Mouse (Mus musculus): Measurements from ENCODE around the gene Nek10. TPM values are rescaled to one million over a fixed set of nuclear protein-coding genes. Genes with fewer than 3 reads are reported as not detected.
"Not testable (repeated sequence)": the region's sequence is repeated elsewhere in the genome, so short reads cannot be mapped to it uniquely, and the experiment has no call there.

Gene Nek10
- under 1 TPM; 0.05 to 0.11 TPM for total RNA-seq (2021)
- long read RNA-seq, experiment 1: 0 reads
- long read RNA-seq, experiment 2: 0 reads

- not testable (repeated sequence) for DNase-seq
Observed at GRCm38 (mm10) chr14:14803115-14803514, at the start of gene Nek10. TSS of gene Nek10 (plus strand) at chr14:14803415.

- DNase-seq: no peak
Observed at GRCm38 (mm10) chr14:14781169-14781568, 22.0 kb upstream of the Nek10 start.

GRCm38 (mm10) chr14:14784223-14784622 is 19.0 kb upstream of the Nek10 start:
- DNase-seq: no peak

GRCm38 (mm10) chr14:14786979-14787378 is 16.2 kb upstream of the Nek10 start:
- DNase-seq: no peak

GRCm38 (mm10) chr14:14789840-14790470 is 13.3 kb upstream of the Nek10 start:
- DNase-seq: no peak

GRCm38 (mm10) chr14:14799861-14800260 is 3.4 kb upstream of the Nek10 start:
- no peak for DNase-seq

GRCm38 (mm10) chr14:14800332-14800731 is 2.9 kb upstream of the Nek10 start:
- DNase-seq: no peak

GRCm38 (mm10) chr14:14800810-14801209 is 2.4 kb upstream of the Nek10 start:
- no peak for DNase-seq

- DNase-seq: no peak
Observed at GRCm38 (mm10) chr14:14803921-14804517, 804 bp downstream of the Nek10 start.

- DNase-seq: no peak
Observed at GRCm38 (mm10) chr14:14804518-14805212, 1.4 kb downstream of the Nek10 start.

GRCm38 (mm10) chr14:14832520-14833240 is 29.5 kb downstream of the Nek10 start:
- peak; percentile 74 for DNase-seq

GRCm38 (mm10) chr14:14833498-14833897 is 30.3 kb downstream of the Nek10 start:
- no peak for DNase-seq

GRCm38 (mm10) chr14:14834266-14834665 is 31.1 kb downstream of the Nek10 start:
- no peak for DNase-seq

- DNase-seq: no peak
Observed at GRCm38 (mm10) chr14:14837627-14838026, 34.4 kb downstream of the Nek10 start.

- DNase-seq: no peak
Observed at GRCm38 (mm10) chr14:14838109-14838508, 34.9 kb downstream of the Nek10 start.

GRCm38 (mm10) chr14:14842734-14843530 is 39.7 kb downstream of the Nek10 start:
- no peak for DNase-seq

- DNase-seq: no peak
Observed at GRCm38 (mm10) chr14:14852838-14853237, 49.6 kb downstream of the Nek10 start.

- no peak for DNase-seq
Observed at GRCm38 (mm10) chr14:14860331-14860730, 57.1 kb downstream of the Nek10 start.

- DNase-seq: peak; percentile 83
Observed at GRCm38 (mm10) chr14:14863690-14864356, 60.6 kb downstream of the Nek10 start.

GRCm38 (mm10) chr14:14869239-14869638 is 66.0 kb downstream of the Nek10 start:
- DNase-seq: no peak

GRCm38 (mm10) chr14:14870059-14870458 is 66.8 kb downstream of the Nek10 start:
- no peak for DNase-seq

Data from gastrocnemius, postnatal 10 days (tissue).